Mouse (Mus musculus): ENCODE results near the gene Slco2a1. TPM values are rescaled to one million over a fixed set of nuclear protein-coding genes. Genes with fewer than 3 reads are reported as not detected.

Gene Slco2a1
- polyA plus RNA-seq, 1 experiment from 2014 or later, result 7.0 TPM

DNA sequence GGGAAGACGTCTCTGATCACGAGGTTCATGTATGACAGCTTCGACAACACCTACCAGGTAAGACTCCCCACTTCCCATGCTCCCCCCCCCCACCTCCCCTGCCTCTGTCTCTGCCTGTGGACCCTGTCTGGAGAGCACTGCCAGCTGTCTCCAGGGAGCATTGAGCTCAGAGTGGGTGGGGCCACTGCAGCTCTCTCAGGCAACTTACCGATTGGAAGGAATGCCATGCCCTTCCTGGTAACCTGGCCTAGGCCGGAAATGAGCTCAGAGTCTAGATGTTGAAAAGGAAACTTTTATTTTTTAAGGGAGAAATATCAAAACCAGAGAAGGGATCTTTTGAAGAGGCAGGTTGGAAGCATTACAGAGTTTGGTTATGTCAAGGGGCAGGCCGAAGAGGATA, 151.9 kb downstream of the Slco2a1 start:
- no peak overlapping the region for H3K27ac ChIP-seq (ENCODE audit: low read depth)
- DNase-seq (ENCODE audit: low spot score) (no peak), ATAC-seq (replicated peaks; ENCODE audit: low FRiP score, low TSS enrichment, low read depth) (no peak)
- no peaks in the 10 kb centered on the region; the same call in 1 of the 2 replicates for H3K4me1 ChIP-seq (replicated peaks; ENCODE audit: control insufficient read depth, insufficient read depth, low read length)
- H3K36me3 ChIP-seq (ENCODE audit: control insufficient read depth, insufficient read depth, low read length), result no peaks in the 10 kb centered on the region
- no peak overlapping the region for H3K4me2 ChIP-seq (ENCODE audit: low read length)
- no peaks in the 10 kb centered on the region for H3K9me3 ChIP-seq (ENCODE audit: control insufficient read depth, low read length)
- no peak overlapping the region for H3K4me3 ChIP-seq (ENCODE audit: low read depth, low read length)
- 82% methylated on average over 6 of the region's 6 CpGs for WGBS
- no peak overlapping the region for H3K9ac ChIP-seq (ENCODE audit: low read length)
- no peaks in the 10 kb centered on the region for H3K27me3 ChIP-seq (replicated peaks; ENCODE audit: control insufficient read depth, insufficient read depth, low read length)

DNA sequence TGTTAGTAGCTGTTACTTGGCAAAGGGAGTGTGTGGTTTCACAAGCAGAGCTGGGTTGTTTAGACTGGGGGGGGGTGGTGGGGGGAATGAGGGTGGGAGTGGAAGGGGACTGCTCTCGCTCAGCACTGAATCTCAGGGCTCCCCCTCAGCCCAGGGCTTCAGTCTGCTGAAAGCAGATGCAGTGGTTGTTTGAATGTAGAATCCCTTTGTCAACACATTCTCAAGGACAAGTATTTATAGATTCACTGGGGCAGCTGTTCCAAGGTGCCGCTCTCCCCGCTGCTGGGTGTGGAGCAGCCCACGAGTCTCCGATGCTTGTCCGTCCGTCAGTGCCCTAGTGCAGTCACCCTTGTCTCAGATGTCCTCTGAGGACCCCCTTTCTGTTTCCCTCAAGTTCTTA, 152.8 kb downstream of the Slco2a1 start:
- Histone ChIP-seq H3K9ac (ENCODE audit: low read length) (no peak overlapping the region), H3K4me1 (replicated peaks; ENCODE audit: control insufficient read depth, insufficient read depth, low read length) (no peaks in the 10 kb centered on the region; the same call in 1 of the 2 replicates), H3K27me3 (replicated peaks; ENCODE audit: control insufficient read depth, insufficient read depth, low read length) (no peaks in the 10 kb centered on the region), H3K36me3 (ENCODE audit: control insufficient read depth, insufficient read depth, low read length) (no peaks in the 10 kb centered on the region), H3K4me2 (ENCODE audit: low read length) (no peak overlapping the region), H3K9me3 (ENCODE audit: control insufficient read depth, low read length) (no peaks in the 10 kb centered on the region), H3K27ac (ENCODE audit: low read depth) (no peak overlapping the region), H3K4me3 (ENCODE audit: low read depth, low read length) (no peak overlapping the region)
- whole genome bisulfite sequencing, result 83% methylated on average over 7 of the region's 7 CpGs
- DNase-seq (ENCODE audit: low spot score), result no peak
- no peak for ATAC-seq (replicated peaks; ENCODE audit: low FRiP score, low TSS enrichment, low read depth)

DNA sequence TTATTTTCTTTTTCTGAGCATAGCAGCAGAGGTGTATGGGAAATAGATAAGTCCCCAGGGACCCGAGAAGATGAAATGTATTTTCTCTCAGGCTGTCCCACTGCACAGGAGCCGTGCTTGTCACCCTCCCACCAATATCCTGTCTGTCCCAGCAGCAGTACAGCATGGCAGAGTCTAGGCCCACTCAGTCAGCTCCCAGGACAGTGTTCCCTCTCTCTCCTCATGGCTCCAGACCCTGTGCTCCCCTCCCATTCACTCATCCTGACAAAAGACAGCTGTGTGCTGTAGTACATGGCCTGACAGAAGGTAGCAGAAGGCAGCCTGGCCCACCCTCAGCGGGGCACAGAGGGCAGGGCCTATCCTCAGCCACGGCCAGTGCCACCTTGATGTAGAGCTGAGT, 155.4 kb downstream of the Slco2a1 start:
- ATAC-seq (replicated peaks; ENCODE audit: low FRiP score, low TSS enrichment, low read depth), result no peak
- DNase-seq (ENCODE audit: low spot score), result no peak

DNA sequence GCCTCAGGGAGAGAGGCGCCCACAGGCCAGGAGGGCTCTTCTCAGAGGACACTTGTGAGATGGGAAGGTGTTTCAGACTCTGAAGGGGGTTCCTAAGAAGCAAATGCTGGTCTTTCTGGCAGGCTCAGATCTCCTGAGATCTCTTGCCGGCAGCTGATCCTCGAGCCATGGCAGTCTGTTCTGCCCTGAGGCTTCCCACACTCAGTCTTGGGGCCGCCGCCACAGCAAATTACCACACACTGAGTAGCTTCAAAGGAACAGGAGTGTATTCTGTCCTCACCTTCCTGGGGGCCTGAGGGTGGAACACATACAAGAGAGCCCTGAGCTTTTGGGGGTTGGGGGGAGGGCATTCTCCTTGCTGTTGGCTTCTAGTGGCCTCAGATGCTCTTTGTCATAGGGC, 156.8 kb downstream of the Slco2a1 start:
- WGBS, result 61% methylated on average over 5 of the region's 5 CpGs
- H3K9ac ChIP-seq (ENCODE audit: low read length), result no peak overlapping the region
- no peak overlapping the region for H3K4me2 ChIP-seq (ENCODE audit: low read length)
- no peak overlapping the region for H3K27ac ChIP-seq (ENCODE audit: low read depth)
- H3K9me3 ChIP-seq (ENCODE audit: control insufficient read depth, low read length), result no peaks in the 10 kb centered on the region
- DNase-seq (ENCODE audit: low spot score) (no peak), ATAC-seq (replicated peaks; ENCODE audit: low FRiP score, low TSS enrichment, low read depth) (no peak)
- no peaks in the 10 kb centered on the region for H3K27me3 ChIP-seq (replicated peaks; ENCODE audit: control insufficient read depth, insufficient read depth, low read length)
- H3K36me3 ChIP-seq (ENCODE audit: control insufficient read depth, insufficient read depth, low read length), result no peaks in the 10 kb centered on the region
- H3K4me1 ChIP-seq (replicated peaks; ENCODE audit: control insufficient read depth, insufficient read depth, low read length), result no peaks in the 10 kb centered on the region; the same call in none of the 2 replicates
- H3K4me3 ChIP-seq (ENCODE audit: low read depth, low read length), result no peak overlapping the region

More for the DNA sequence above, 155.4 kb downstream of the Slco2a1 start:
- Histone ChIP-seq H3K4me3 (ENCODE audit: low read depth, low read length) (no peak overlapping the region), H3K27ac (ENCODE audit: low read depth) (no peak overlapping the region), H3K9me3 (ENCODE audit: control insufficient read depth, low read length) (no peaks in the 10 kb centered on the region), H3K36me3 (ENCODE audit: control insufficient read depth, insufficient read depth, low read length) (no peaks in the 10 kb centered on the region), H3K27me3 (replicated peaks; ENCODE audit: control insufficient read depth, insufficient read depth, low read length) (no peaks in the 10 kb centered on the region), H3K4me2 (ENCODE audit: low read length) (no peak overlapping the region), H3K9ac (ENCODE audit: low read length) (no peak overlapping the region), H3K4me1 (replicated peaks; ENCODE audit: control insufficient read depth, insufficient read depth, low read length) (no peaks in the 10 kb centered on the region; the same call in none of the 2 replicates)
- WGBS, result 45% methylated on average over 4 of the region's 4 CpGs

Other genes with a start within 250 kb of the Slco2a1 start
- gene Ryk, start 153.8 kb upstream of the Slco2a1 start, polyA plus RNA-seq (2014; fragmentation: Nextera tagmentation; extraction: Ambion mirVana), result 24.4 and 24.9 TPM in 2 replicates
- gene Rab6b, start 123.1 kb downstream of the Slco2a1 start, polyA plus RNA-seq (2014; fragmentation: Nextera tagmentation; extraction: Ambion mirVana), result 5.1 and 5.6 TPM in 2 replicates
- 58.6 and 59.5 TPM in 2 replicates for gene Srprb, start 213.4 kb downstream of the Slco2a1 start, polyA plus RNA-seq (2014; fragmentation: Nextera tagmentation; extraction: Ambion mirVana)
- gene Gm20425, start 241.6 kb downstream of the Slco2a1 start, polyA plus RNA-seq (2014; fragmentation: Nextera tagmentation; extraction: Ambion mirVana), result 3.9 TPM in 1 of 2 replicates, not detected in the other
- gene Trf, start 241.7 kb downstream of the Slco2a1 start, polyA plus RNA-seq (2014; fragmentation: Nextera tagmentation; extraction: Ambion mirVana), result 77.5 and 85.0 TPM in 2 replicates

All from intestine, embryonic 14.5 days (tissue).